Mouse (Mus musculus) ES-E14 (cell line): ENCODE measurements around the gene Dnajc28. TPM values are rescaled to one million over a fixed set of nuclear protein-coding genes. Genes with fewer than 3 reads are reported as not detected.
A peak's percentile ranks its signal among the peaks of the same experiment; 100 is the strongest.

ENCODE experiments used
- DNase-seq: peaks from one replicate; pipeline ENCODE4 v3.0.0-alpha.2; 2013; ENCODE audit warnings: low read depth, low spot score
- H3K27ac ChIP-seq: 2 replicates; pipeline ENCODE4 v1.5.1; 2012; ENCODE audit warnings: low read depth, mild to moderate bottlenecking, low read length, moderate library complexity, mixed read lengths; ENCODE audit not compliant: poor library complexity, insufficient read depth, severe bottlenecking
- H3K36me3 ChIP-seq: 2 replicates; pipeline ENCODE4 v1.6.1; 2012; ENCODE audit warnings: mild to moderate bottlenecking, low read length, moderate library complexity, mixed read lengths; ENCODE audit not compliant: control insufficient read depth, poor library complexity, insufficient read depth, severe bottlenecking
- H3K4me1 ChIP-seq, 2 experiments: fragments of 150-350 bp in 1 of 2; sonication (generic) in 1 of 2; 2 replicates each; pipeline ENCODE4 v1.6.1; 2012; ENCODE audit warnings: low read length in 2 of 2, mild to moderate bottlenecking in 1 of 2, mixed read lengths in 1 of 2; ENCODE audit not compliant: control insufficient read depth in 2 of 2, insufficient read depth in 2 of 2, poor library complexity in 1 of 2
- H3K4me3 ChIP-seq, 2 experiments: fragments of 150-350 bp in 1 of 2; sonication (generic) in 1 of 2; 2 replicates each; pipeline ENCODE4 v1.5.1; 2012; ENCODE audit warnings: low read length in 2 of 2, low read depth in 1 of 2, mild to moderate bottlenecking in 1 of 2, mixed read lengths in 1 of 2; ENCODE audit not compliant: insufficient read depth in 1 of 2, poor library complexity in 1 of 2, severe bottlenecking in 1 of 2
- H3K9ac ChIP-seq: 2 replicates; pipeline ENCODE4 v1.6.1; 2012; ENCODE audit warnings: low read depth, mild to moderate bottlenecking, low read length, mixed read lengths; ENCODE audit not compliant: poor library complexity, insufficient read depth, severe bottlenecking
- H3K9me3 ChIP-seq: fragments of 150-350 bp; sonication (generic); 2 replicates; pipeline ENCODE4 v1.6.1; 2012; ENCODE audit warnings: low read depth, mild to moderate bottlenecking, low read length; ENCODE audit not compliant: control insufficient read depth, insufficient read depth
- CHD2 ChIP-seq: IDR thresholded peaks from 2 replicates; pipeline ENCODE4 v1.6.1; 2014; ENCODE audit warnings: mild to moderate bottlenecking, low read depth, low read length, inconsistent platforms
- HCFC1 ChIP-seq: IDR thresholded peaks from 2 replicates; pipeline ENCODE4 v1.6.1; 2012; ENCODE audit warnings: low read length, inconsistent platforms, borderline replicate concordance; ENCODE audit not compliant: insufficient read depth
- MAFK ChIP-seq: IDR thresholded peaks from 2 replicates; pipeline ENCODE4 v1.6.1; 2014; ENCODE audit warnings: mild to moderate bottlenecking, low read depth, low read length, inconsistent platforms; ENCODE audit not compliant: insufficient read depth
- ZC3H11A ChIP-seq: IDR thresholded peaks from 2 replicates; pipeline ENCODE4 v1.6.1; 2012; ENCODE audit warnings: low read depth, mild to moderate bottlenecking, inconsistent platforms, low read length, borderline replicate concordance
- ZNF384 ChIP-seq: IDR thresholded peaks from 2 replicates; pipeline ENCODE4 v1.6.1; 2012; ENCODE audit warnings: low read depth, low read length, inconsistent platforms
- in situ Hi-C, 2 experiments: fragments of 600-800 bp; cut with MboI; formaldehyde crosslinking; loops; one replicate each; pipeline ENCODE4 v1.15.1; 2025; ENCODE audit warnings: low sequenced_read_pairs in 2 of 2, inconsistent platforms in 1 of 2; ENCODE audit not compliant: unreplicated experiment in 2 of 2
- total RNA-seq: library from RNA; depleted of rRNA; stranded (reverse); fragments of 300-350 nt; gene quantifications from 2 replicates; pipeline ENCODE4 v1.2.3, GENCODE M21; 2012

The Dnajc28 gene
- total RNA-seq, 1 experiment = 1.7 TPM

GRCm38 (mm10) chr16:91596779-91597671, 21.8 kb downstream of the Dnajc28 start:
- DNase-seq = no peak
- TF ChIP-seq MAFK (no peak), CHD2 (no peak), HCFC1 (no peak), ZNF384 (no peak), ZC3H11A (no peak)
- Histone ChIP-seq H3K9ac (peak overlapping the region; percentile 81), H3K27ac (no peak overlapping the region; the same call in 1 of the 2 replicates), H3K4me1 (peaks cover 2 to 4% of the 10 kb centered on the region in 2 experiments; a peak in 2 of 4 replicates), H3K36me3 (peaks cover 3% of the 10 kb centered on the region; the same call in 1 of the 2 replicates), H3K4me3 (peak overlapping the region; percentile 73 to 88), H3K9me3 (no peaks in the 10 kb centered on the region)
- in situ Hi-C loops = no loop called here

DNA sequence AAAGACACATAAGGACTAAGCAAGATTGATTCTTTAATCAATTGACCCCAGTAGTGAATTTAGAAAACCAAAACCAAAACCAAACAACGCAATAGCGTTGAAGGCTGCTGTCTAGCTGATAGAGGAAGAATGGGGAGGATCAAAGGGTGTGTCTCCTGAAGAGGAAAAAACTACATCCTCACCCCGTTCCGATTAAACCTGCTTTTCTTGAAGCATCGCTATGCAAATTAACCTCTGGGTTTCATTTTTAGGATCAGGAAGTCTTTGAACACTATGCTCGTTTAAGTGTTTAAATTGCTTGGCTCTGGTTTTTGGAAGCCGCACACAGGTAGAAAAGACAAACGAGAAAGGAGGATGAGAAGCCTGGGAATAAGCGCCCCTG, 22.4 kb downstream of the Dnajc28 start:
- in situ Hi-C loops = no loop called here
- Histone ChIP-seq H3K9ac (0 out of 2 replicates have a peak overlapping the region, but pooled peaks have one; percentile 81), H3K9me3 (no peaks in the 10 kb centered on the region), H3K36me3 (peaks cover 3% of the 10 kb centered on the region; the same call in 1 of the 2 replicates), H3K27ac (no peak overlapping the region), H3K4me3 (peak overlapping the region; percentile 73 to 88; a peak in 3 of 4 replicates), H3K4me1 (peaks cover 2 to 4% of the 10 kb centered on the region in 2 experiments; a peak in 2 of 4 replicates)
- DNase-seq = no peak
- TF ChIP-seq CHD2 (no peak), MAFK (no peak), ZC3H11A (no peak), HCFC1 (no peak), ZNF384 (no peak)

DNA sequence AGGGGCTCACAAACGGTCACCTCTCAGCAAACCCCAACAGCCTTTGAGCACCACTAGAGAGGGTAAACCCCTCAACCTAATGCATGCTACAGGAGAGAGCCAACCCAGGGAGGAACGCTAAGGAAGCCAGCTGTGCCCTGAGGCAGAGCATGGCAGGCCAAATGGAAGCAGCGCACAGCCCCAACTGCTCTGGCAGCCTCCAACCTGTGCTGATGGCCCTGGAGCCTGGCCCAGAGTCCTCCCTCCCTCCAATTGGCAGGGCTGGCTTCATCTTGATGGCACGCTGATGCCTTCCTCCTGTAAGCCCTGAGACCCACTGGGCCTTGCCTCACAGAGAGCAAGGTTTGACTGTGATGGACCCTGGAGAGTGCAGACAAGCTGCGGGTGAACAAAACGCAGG, 23.8 kb downstream of the Dnajc28 start:
- H3K4me1 ChIP-seq = peaks cover 2 to 4% of the 10 kb centered on the region in 2 experiments; a peak in 2 of 4 replicates
- no peak overlapping the region for H3K27ac ChIP-seq
- TF ChIP-seq ZNF384 (no peak), CHD2 (no peak), ZC3H11A (no peak), MAFK (no peak), HCFC1 (no peak)
- no peak for DNase-seq
- no peaks in the 10 kb centered on the region for H3K9me3 ChIP-seq
- no peak overlapping the region for H3K4me3 ChIP-seq
- peaks cover 3% of the 10 kb centered on the region; the same call in 1 of the 2 replicates for H3K36me3 ChIP-seq
- in situ Hi-C loops = no loop called here
- H3K9ac ChIP-seq = no peak overlapping the region; the same call in 1 of the 2 replicates

DNA sequence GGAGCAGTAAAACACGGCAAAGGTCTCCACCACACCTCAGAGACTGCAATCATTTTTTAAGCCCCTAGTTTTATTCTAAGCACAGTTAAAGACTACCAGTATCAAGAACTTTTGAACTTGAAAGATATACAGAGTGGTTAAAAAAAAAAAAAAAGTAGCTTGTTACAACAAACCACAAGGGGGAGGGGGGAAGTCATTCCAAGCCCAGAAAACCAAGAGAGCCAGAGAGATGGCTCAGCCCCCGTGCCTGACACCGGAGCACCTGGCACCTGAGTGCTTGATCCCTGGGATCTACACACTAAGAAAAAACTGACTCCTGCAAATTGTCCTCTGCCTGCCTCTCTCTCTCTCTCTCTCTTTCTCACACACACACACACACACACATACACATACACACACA, 25.6 kb downstream of the Dnajc28 start:
- H3K4me3 ChIP-seq = no peak overlapping the region
- peaks cover 3% of the 10 kb centered on the region; the same call in 1 of the 2 replicates for H3K36me3 ChIP-seq
- no peak for TF ChIP-seq ZNF384
- TF ChIP-seq MAFK = no peak
- TF ChIP-seq CHD2 = no peak
- H3K9ac ChIP-seq = no peak overlapping the region
- H3K4me1 ChIP-seq = peaks cover 4 to 9% of the 10 kb centered on the region in 2 experiments; a peak in 3 of 4 replicates
- no peak overlapping the region for H3K27ac ChIP-seq
- no peaks in the 10 kb centered on the region for H3K9me3 ChIP-seq
- DNase-seq = no peak
- in situ Hi-C loops = no loop called here

DNA sequence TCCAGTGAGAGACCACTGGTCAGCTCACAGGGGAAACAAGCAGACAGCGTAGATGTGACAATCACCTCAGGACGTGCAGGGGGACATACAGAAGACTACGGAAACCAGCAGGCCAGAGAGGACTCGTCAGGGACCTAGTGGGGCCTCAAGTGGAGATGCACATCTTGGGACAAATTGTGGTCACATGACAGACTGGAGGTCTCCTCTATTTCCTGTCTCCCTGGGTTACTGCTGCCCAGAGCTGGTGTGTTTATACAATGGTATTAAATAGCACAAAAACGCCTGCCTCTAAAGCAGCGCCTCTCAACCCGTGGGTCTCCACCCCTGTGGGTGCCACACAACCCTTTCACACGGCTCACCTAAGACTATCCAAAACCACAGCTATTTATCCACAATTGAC, 26.7 kb downstream of the Dnajc28 start:
- DNase-seq = no peak
- Histone ChIP-seq H3K9me3 (no peaks in the 10 kb centered on the region), H3K27ac (no peak overlapping the region), H3K36me3 (peaks cover 3% of the 10 kb centered on the region; the same call in 1 of the 2 replicates), H3K9ac (no peak overlapping the region), H3K4me3 (no peak overlapping the region), H3K4me1 (peaks cover 4 to 13% of the 10 kb centered on the region in 2 experiments; a peak in 3 of 4 replicates)
- TF ChIP-seq ZNF384 (no peak), ZC3H11A (no peak), MAFK (no peak), HCFC1 (no peak), CHD2 (no peak)
- in situ Hi-C loops = no loop called here
